Mouse (Mus musculus): ENCODE measurements around the gene Klhl36.

GRCm38 (mm10) chr8:119821691-119822090 lies 40.4 kb upstream of the Klhl36 start:
- TF ChIP-seq GATA1 (IDR thresholded peaks at IDR 0.05; ENCODE audit: borderline replicate concordance, low read length) (no peak), FLI1 (IDR thresholded peaks at IDR 0.05; ENCODE audit: low read length) (no peak)

Measured in megakaryocyte, embryonic 14.5 days (primary cell).